Mouse (Mus musculus): ENCODE measurements around the gene Dnm3. TPM values are rescaled to one million over a fixed set of nuclear protein-coding genes. Genes with fewer than 3 reads are reported as not detected.
A peak's percentile ranks its signal among the peaks of the same experiment; 100 is the strongest.

Gene Dnm3
- polyA plus RNA-seq, 1 experiment from 2014 or later, result 47.8 TPM

- Histone ChIP-seq H3K4me1 (replicated peaks) (peaks cover 8% of the 10 kb centered on the region), H3K9me3 (no peaks in the 10 kb centered on the region), H3K27ac (no peak overlapping the region), H3K36me3 (no peaks in the 10 kb centered on the region), H3K9ac (no peak overlapping the region), H3K4me3 (no peak overlapping the region), H3K4me2 (no peak overlapping the region), H3K27me3 (no peaks in the 10 kb centered on the region)
- WGBS, result 89% methylated on average over 7 of the region's 7 CpGs
- no peak for ATAC-seq (ENCODE audit: low FRiP score)
These were observed 397.8 kb downstream of the Dnm3 start for GRCm38 (mm10) chr1:162079989-162080388.

- H3K4me1 ChIP-seq (replicated peaks), result peaks cover 11% of the 10 kb centered on the region
- H3K27me3 ChIP-seq, result no peaks in the 10 kb centered on the region
- 68% methylated on average over 6 of the region's 6 CpGs for WGBS
- H3K9me3 ChIP-seq, result no peaks in the 10 kb centered on the region
- no peak overlapping the region for H3K27ac ChIP-seq
- ATAC-seq (ENCODE audit: low FRiP score), result no peak
- no peak overlapping the region for H3K9ac ChIP-seq
- no peak overlapping the region for H3K4me2 ChIP-seq
- H3K4me3 ChIP-seq, result no peak overlapping the region
- H3K36me3 ChIP-seq, result no peaks in the 10 kb centered on the region
These were observed 400.4 kb downstream of the Dnm3 start for GRCm38 (mm10) chr1:162077454-162077853.

DNA sequence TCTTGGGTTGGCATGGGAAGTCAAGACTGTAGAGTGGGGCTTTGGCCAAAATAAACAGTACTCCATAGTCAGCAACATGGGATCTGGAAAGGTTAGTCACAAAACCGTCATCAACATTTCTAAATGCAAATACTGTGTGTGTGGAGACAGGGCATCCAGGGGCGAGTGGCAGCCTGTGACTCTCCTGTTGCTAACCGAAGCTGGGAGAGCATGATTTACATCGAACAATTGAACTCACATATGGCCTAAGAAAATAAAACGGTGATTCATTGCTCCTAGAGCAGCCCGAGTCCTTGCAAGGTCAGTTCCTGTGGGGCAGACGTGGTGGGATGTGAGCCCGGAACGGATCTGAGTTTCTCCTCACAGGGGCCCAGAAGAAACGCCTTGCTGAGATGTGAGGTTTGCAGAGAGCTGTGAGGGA is 401.2 kb downstream of the Dnm3 start:
- Histone ChIP-seq H3K4me3 (no peak overlapping the region), H3K27ac (peak overlapping the region; percentile 15; the same call in 1 of the 2 replicates), H3K9ac (no peak overlapping the region), H3K36me3 (no peaks in the 10 kb centered on the region), H3K27me3 (no peaks in the 10 kb centered on the region), H3K4me2 (no peak overlapping the region), H3K4me1 (replicated peaks) (peaks cover 11% of the 10 kb centered on the region), H3K9me3 (no peaks in the 10 kb centered on the region)
- ATAC-seq (ENCODE audit: low FRiP score), result no peak
- 76% methylated on average over 10 of the region's 10 CpGs for WGBS

DNA sequence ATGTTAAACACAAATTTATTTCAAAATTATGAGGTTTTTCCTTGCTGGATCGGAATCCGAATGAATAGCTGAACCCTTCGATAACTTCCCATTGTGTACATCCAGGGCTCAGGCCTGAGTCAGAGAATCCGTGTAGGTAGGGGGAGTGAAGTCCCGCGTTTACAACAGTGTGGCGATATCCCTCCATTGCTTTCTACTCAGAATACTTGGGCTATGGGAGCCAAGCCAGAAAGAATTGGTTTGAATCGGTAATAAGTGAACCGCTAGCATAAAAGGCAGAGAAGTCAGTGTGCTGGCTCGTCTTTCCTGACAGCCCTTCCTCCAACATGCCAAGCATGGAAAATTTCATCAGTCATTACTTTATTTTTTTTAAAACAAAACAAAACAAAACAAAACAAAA is 402.0 kb downstream of the Dnm3 start:
- 67% methylated on average over 10 of the region's 10 CpGs for WGBS
- no peaks in the 10 kb centered on the region for H3K27me3 ChIP-seq
- H3K4me2 ChIP-seq, result no peak overlapping the region
- peaks cover 11% of the 10 kb centered on the region for H3K4me1 ChIP-seq (replicated peaks)
- no peak for ATAC-seq (ENCODE audit: low FRiP score)
- H3K9ac ChIP-seq, result no peak overlapping the region
- no peaks in the 10 kb centered on the region for H3K36me3 ChIP-seq
- H3K9me3 ChIP-seq, result no peaks in the 10 kb centered on the region
- H3K4me3 ChIP-seq, result no peak overlapping the region
- H3K27ac ChIP-seq, result no peak overlapping the region

GRCm38 (mm10) chr1:162075416-162075815 is 402.4 kb downstream of the Dnm3 start:
- no peak overlapping the region for H3K27ac ChIP-seq
- ATAC-seq (ENCODE audit: low FRiP score), result no peak
- WGBS, result 69% methylated on average over 4 of the region's 4 CpGs

GRCm38 (mm10) chr1:162074626-162075410 is 403.0 kb downstream of the Dnm3 start:
- no peak overlapping the region for H3K4me2 ChIP-seq
- no peaks in the 10 kb centered on the region for H3K27me3 ChIP-seq
- H3K36me3 ChIP-seq, result no peaks in the 10 kb centered on the region
- WGBS, result 78% methylated on average over 17 of the region's 17 CpGs
- peaks cover 11% of the 10 kb centered on the region for H3K4me1 ChIP-seq (replicated peaks)
- ATAC-seq (ENCODE audit: low FRiP score), result no peak
- H3K27ac ChIP-seq, result no peak overlapping the region
- H3K9me3 ChIP-seq, result no peaks in the 10 kb centered on the region
- no peak overlapping the region for H3K9ac ChIP-seq
- no peak overlapping the region for H3K4me3 ChIP-seq

More at GRCm38 (mm10) chr1:162075416-162075815, 402.4 kb downstream of the Dnm3 start:
- Histone ChIP-seq H3K4me3 (no peak overlapping the region), H3K9me3 (no peaks in the 10 kb centered on the region), H3K27me3 (no peaks in the 10 kb centered on the region), H3K9ac (no peak overlapping the region), H3K36me3 (no peaks in the 10 kb centered on the region), H3K4me2 (no peak overlapping the region), H3K4me1 (replicated peaks) (peaks cover 11% of the 10 kb centered on the region)

GRCm38 (mm10) chr1:162072917-162073578 is 404.8 kb downstream of the Dnm3 start:
- H3K9ac ChIP-seq, result no peak overlapping the region
- peaks cover 11% of the 10 kb centered on the region for H3K4me1 ChIP-seq (replicated peaks)
- WGBS, result 83% methylated on average over 7 of the region's 7 CpGs
- H3K36me3 ChIP-seq, result no peaks in the 10 kb centered on the region
- no peak overlapping the region for H3K27ac ChIP-seq
- no peak overlapping the region for H3K4me3 ChIP-seq
- no peaks in the 10 kb centered on the region for H3K27me3 ChIP-seq
- no peak overlapping the region for H3K4me2 ChIP-seq
- no peaks in the 10 kb centered on the region for H3K9me3 ChIP-seq
- ATAC-seq (ENCODE audit: low FRiP score), result no peak

DNA sequence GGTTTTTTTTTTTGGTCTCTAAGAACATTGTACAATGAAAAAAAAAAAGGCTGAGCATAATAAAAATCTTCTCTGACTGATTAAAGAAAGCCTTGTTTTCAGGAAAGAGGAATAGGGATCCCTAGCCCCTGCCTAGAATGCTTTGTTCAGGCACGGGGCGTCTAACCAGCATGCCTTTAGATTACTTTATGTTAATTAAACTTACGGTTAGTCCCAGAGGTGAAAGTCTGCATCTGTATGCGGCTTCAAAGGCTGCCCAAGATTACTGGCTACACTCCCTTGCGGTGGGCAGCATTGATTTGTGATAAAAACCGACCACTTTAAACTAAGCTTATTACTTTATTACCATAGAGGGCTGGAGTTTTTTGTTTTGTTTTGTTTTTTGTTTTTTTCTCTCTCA is 424.2 kb downstream of the Dnm3 start:
- H3K9ac ChIP-seq, result no peak overlapping the region
- H3K27ac ChIP-seq, result peak overlapping the region; percentile 59
- WGBS, result 10% methylated on average over 6 of the region's 6 CpGs
- H3K4me1 ChIP-seq (replicated peaks), result peaks cover 18% of the 10 kb centered on the region
- ATAC-seq (ENCODE audit: low FRiP score), result peak; percentile 72; the same call in 1 of the 2 replicates
- no peak overlapping the region for H3K4me2 ChIP-seq
- no peak overlapping the region for H3K4me3 ChIP-seq
- no peaks in the 10 kb centered on the region for H3K9me3 ChIP-seq
- no peaks in the 10 kb centered on the region for H3K36me3 ChIP-seq
- H3K27me3 ChIP-seq, result no peaks in the 10 kb centered on the region

- Histone ChIP-seq H3K4me1 (replicated peaks) (peaks cover 18% of the 10 kb centered on the region), H3K9ac (no peak overlapping the region), H3K36me3 (no peaks in the 10 kb centered on the region), H3K4me2 (no peak overlapping the region), H3K4me3 (no peak overlapping the region), H3K27me3 (no peaks in the 10 kb centered on the region), H3K27ac (peak overlapping the region; percentile 59), H3K9me3 (no peaks in the 10 kb centered on the region)
- no peak for ATAC-seq (ENCODE audit: low FRiP score)
- WGBS, result 50% methylated on average over 7 of the region's 7 CpGs
These were observed 424.6 kb downstream of the Dnm3 start for GRCm38 (mm10) chr1:162053186-162053585.

DNA sequence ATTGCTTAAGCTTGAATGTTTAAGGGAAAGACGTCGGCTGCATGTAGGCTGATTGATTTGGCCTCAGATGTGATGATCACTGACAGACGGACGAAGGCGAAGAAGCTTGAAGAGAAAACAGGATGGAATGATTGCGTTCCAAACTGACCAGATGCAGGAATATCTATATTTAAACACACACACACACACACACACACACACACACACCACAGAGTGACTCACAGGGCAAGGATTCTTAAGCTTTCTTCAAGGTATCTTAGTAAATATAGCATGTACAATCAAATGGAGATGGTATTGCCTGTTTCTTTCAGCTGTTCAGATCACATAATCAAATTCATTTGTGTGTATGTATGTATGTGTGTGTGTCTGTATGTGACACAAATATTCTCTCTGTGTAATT is 425.1 kb downstream of the Dnm3 start:
- H3K4me1 ChIP-seq (replicated peaks), result peaks cover 18% of the 10 kb centered on the region
- no peaks in the 10 kb centered on the region for H3K27me3 ChIP-seq
- no peaks in the 10 kb centered on the region for H3K9me3 ChIP-seq
- peak overlapping the region; percentile 59 for H3K27ac ChIP-seq
- no peak overlapping the region for H3K4me3 ChIP-seq
- H3K36me3 ChIP-seq, result no peaks in the 10 kb centered on the region
- H3K4me2 ChIP-seq, result no peak overlapping the region
- no peak for ATAC-seq (ENCODE audit: low FRiP score)
- 55% methylated on average over 6 of the region's 6 CpGs for WGBS
- H3K9ac ChIP-seq, result no peak overlapping the region

- Histone ChIP-seq H3K4me2 (no peak overlapping the region), H3K4me3 (no peak overlapping the region), H3K4me1 (replicated peaks) (peaks cover 18% of the 10 kb centered on the region), H3K27ac (peak overlapping the region; percentile 58), H3K9me3 (no peaks in the 10 kb centered on the region), H3K9ac (no peak overlapping the region), H3K27me3 (no peaks in the 10 kb centered on the region), H3K36me3 (no peaks in the 10 kb centered on the region)
- peak; percentile 68; the same call in 1 of the 2 replicates for ATAC-seq (ENCODE audit: low FRiP score)
- WGBS, result 70% methylated on average over 7 of the region's 7 CpGs
These were observed 425.7 kb downstream of the Dnm3 start for GRCm38 (mm10) chr1:162052138-162052537.

GRCm38 (mm10) chr1:162051710-162052109 is 426.1 kb downstream of the Dnm3 start:
- Histone ChIP-seq H3K27me3 (no peaks in the 10 kb centered on the region), H3K4me3 (no peak overlapping the region), H3K27ac (no peak overlapping the region; the same call in 1 of the 2 replicates), H3K4me1 (replicated peaks) (peaks cover 18% of the 10 kb centered on the region), H3K36me3 (no peaks in the 10 kb centered on the region), H3K9me3 (no peaks in the 10 kb centered on the region), H3K9ac (no peak overlapping the region), H3K4me2 (no peak overlapping the region)
- no peak for ATAC-seq (ENCODE audit: low FRiP score)
- 92% methylated on average over 4 of the region's 4 CpGs for WGBS
